Mouse (Mus musculus) E14TG2a.4 (cell line): ENCODE measurements around the gene Ccdc171.
A peak's percentile ranks its signal among the peaks of the same experiment; 100 is the strongest.
"Not testable (repeated sequence)": the region's sequence is repeated elsewhere in the genome, so short reads cannot be mapped to it uniquely, and the experiment has no call there.

ENCODE experiments used
- H3K27me3 ChIP-seq: 2 replicates; pipeline ENCODE4 v1.6.1; 2014; ENCODE audit warnings: low read length, control low read depth; ENCODE audit not compliant: insufficient read depth
- H3K36me3 ChIP-seq: 2 replicates; pipeline ENCODE4 v1.6.1; 2014; ENCODE audit warnings: low read length, control low read depth; ENCODE audit not compliant: insufficient read depth
- H3K4me1 ChIP-seq: replicated peaks from 2 replicates; pipeline ENCODE4 v1.6.1; 2014; ENCODE audit warnings: low read depth, low read length, control low read depth
- H3K4me3 ChIP-seq: replicated peaks from 2 replicates; pipeline ENCODE4 v1.5.1; 2014; ENCODE audit warnings: mild to moderate bottlenecking, low read length
- H3K9me3 ChIP-seq: 2 replicates; pipeline ENCODE4 v1.6.1; 2014; ENCODE audit warnings: low read length, control low read depth
- CTCF ChIP-seq: conservative IDR thresholded peaks from 2 replicates; pipeline ENCODE4 v1.5.1; 2014; ENCODE audit warnings: low read length
- NANOG ChIP-seq: IDR thresholded peaks from 2 replicates; pipeline ENCODE4 v1.6.1; 2014; ENCODE audit warnings: borderline replicate concordance, low read length, mixed read lengths
- POU5F1 ChIP-seq: IDR thresholded peaks from 2 replicates; pipeline ENCODE4 v1.6.1; 2014; ENCODE audit warnings: low read length, borderline replicate concordance

The Ccdc171 gene

DNA sequence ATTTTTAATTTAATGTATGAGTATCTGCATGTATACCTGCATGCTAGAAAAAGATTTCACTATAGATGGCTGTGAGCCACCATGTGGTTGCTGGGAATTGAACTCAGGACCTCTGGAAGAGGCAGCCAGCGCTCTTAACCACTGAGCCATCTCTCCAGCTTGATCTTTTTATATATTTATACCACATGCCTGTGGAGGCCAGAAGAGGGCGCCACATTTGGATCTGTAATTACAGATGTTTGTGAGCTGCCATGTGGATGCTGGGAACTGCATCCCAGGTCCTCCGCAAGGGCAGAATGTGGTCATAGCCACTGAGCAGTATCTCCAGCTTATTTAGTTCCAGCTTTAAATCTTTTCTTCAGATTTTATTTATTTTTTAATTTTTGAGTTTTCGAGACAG, 5.0 kb upstream of the Ccdc171 start:
- TF ChIP-seq CTCF (peak; percentile 57), POU5F1 (no peak), NANOG (no peak)
- H3K36me3 ChIP-seq, result no peaks in the 10 kb centered on the region
- no peak overlapping the region for H3K4me3 ChIP-seq
- H3K9me3 ChIP-seq, result no peaks in the 10 kb centered on the region
- H3K4me1 ChIP-seq, result peaks cover 68% of the 10 kb centered on the region
- no peaks in the 10 kb centered on the region for H3K27me3 ChIP-seq

DNA sequence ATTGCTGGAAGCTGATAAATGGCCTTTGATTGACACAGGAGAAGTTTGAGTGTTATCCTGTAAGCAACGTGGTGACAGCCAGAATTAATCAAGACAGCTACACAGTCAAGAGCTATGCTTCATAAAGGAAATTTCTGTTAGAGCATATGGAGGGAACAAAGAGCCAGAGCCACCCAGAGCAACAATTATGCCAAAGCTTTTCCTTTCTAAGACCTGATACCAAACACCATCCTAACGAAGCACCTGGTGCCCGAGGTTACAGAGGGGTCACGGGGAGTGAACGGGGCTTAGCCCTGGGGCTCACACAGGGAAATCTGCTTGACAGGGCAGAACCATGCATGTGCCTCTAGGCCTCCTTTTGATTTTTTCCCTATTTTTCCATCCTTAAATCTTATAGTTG, 3.3 kb upstream of the Ccdc171 start:
- TF ChIP-seq CTCF (no peak), NANOG (no peak), POU5F1 (no peak)
- Histone ChIP-seq H3K4me3 (no peak overlapping the region), H3K9me3 (no peaks in the 10 kb centered on the region), H3K36me3 (no peaks in the 10 kb centered on the region), H3K27me3 (no peaks in the 10 kb centered on the region), H3K4me1 (peaks cover 77% of the 10 kb centered on the region)

DNA sequence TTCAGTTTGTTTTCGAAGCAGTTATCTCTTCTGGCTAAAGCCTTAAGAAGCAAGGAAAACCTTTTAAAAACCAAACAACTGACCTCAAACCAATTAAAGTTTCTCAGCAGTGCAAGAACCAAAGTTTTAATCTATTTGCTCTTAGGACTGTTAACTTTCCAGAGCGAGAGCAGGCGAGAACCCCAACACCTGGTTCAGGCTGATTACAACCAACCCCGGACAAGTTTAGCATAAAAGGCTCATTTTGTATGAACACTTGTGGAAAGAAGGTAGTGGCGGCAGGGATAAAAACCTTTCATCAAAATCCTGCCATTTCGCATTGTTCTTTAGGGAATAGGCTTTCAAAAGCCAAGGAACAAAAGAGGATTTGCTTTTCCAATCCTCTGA, 896 bp upstream of the Ccdc171 start:
- Histone ChIP-seq H3K4me1 (peaks cover 67% of the 10 kb centered on the region), H3K9me3 (no peaks in the 10 kb centered on the region), H3K27me3 (no peaks in the 10 kb centered on the region), H3K4me3 (peak overlapping the region; percentile 94), H3K36me3 (0 out of 2 replicates have a peak, but pooled peaks cover under 1% of the 10 kb centered on the region)
- TF ChIP-seq CTCF (no peak), POU5F1 (no peak), NANOG (no peak)

DNA sequence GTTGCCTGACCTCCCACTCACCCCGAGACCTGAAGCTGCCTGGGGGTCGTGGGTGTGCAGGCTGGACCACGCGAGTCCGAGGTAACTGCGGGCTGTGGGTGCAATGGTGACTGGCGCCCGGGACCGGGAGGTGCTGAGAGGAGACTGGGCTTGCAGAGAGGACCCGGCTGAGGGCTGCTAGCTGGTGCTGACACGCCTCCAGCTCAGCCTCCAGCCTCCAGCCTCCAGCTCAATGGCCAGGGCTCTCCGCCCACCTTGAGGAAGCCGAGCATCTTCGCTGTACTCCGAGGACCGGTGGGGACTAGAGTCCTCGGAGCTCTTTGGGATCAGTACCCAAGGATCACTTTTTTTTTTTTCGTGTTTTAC, 328 bp downstream of the Ccdc171 start:
- Histone ChIP-seq H3K4me3 (peak overlapping the region; percentile 94), H3K9me3 (no peaks in the 10 kb centered on the region), H3K36me3 (0 out of 2 replicates have a peak, but pooled peaks cover 3% of the 10 kb centered on the region), H3K4me1 (peaks cover 62% of the 10 kb centered on the region), H3K27me3 (no peaks in the 10 kb centered on the region)
- no peak for TF ChIP-seq POU5F1
- no peak for TF ChIP-seq NANOG
- no peak for TF ChIP-seq CTCF

DNA sequence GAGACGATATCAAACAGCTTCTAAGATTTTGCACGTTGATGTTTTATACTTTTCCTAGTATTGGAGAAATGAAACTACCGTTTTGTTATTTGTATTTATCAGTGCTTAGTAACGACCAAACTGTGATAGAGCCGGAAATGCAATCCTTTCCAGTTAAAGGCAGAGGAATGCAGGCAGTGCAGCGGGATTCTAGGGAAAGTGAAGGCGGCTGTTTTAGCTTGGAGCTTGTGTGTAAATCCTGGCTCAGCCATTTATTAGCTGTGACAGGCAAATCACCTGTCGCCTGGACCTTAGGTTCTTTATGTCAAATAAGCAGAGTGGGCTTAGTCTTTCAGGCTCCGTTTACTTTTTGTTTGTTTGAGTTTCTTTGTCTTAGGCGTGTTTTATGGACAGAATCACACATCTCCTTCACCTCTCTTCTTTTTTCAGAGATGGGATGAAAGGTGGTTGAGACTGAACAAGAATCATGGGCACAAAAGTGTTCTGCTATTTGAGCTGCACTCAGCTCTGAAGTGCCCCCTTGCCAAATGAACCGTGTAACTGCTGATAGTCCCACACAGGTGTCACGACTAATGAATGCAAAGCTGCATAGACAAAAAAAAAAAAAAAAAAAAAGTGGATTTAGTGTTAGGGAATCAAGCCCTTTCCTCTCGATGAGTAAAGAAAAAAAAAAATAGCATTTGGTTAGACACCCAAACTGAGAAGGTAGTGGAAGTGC, 1.1 kb downstream of the Ccdc171 start:
- Histone ChIP-seq H3K4me3 (peak overlapping the region; percentile 94), H3K4me1 (peaks cover 58% of the 10 kb centered on the region), H3K9me3 (no peaks in the 10 kb centered on the region), H3K27me3 (no peaks in the 10 kb centered on the region), H3K36me3 (peaks cover 9% of the 10 kb centered on the region)
- TF ChIP-seq CTCF, result no peak
- no peak for TF ChIP-seq NANOG

DNA sequence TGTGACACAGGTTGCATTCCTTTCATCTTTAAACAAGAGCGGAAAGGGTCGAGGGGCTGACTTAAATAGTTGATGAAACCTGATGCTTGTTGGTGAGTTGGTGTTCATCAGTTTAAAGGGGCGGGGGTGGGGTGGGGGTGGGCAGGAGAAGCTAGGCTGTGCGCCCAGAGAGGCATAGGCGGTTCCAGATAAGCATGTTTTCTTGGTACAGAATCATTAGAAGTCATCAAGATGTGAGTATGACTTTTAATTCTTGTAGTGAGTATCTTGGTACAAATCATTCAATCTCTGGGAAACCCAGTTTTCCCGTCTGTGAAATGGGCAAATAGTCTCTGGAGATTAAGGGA, 1.6 kb downstream of the Ccdc171 start:
- Histone ChIP-seq H3K36me3 (peaks cover 10% of the 10 kb centered on the region), H3K4me1 (peaks cover 53% of the 10 kb centered on the region), H3K4me3 (peak overlapping the region; percentile 94), H3K27me3 (no peaks in the 10 kb centered on the region), H3K9me3 (no peaks in the 10 kb centered on the region)
- TF ChIP-seq POU5F1 (no peak), CTCF (no peak), NANOG (no peak)

DNA sequence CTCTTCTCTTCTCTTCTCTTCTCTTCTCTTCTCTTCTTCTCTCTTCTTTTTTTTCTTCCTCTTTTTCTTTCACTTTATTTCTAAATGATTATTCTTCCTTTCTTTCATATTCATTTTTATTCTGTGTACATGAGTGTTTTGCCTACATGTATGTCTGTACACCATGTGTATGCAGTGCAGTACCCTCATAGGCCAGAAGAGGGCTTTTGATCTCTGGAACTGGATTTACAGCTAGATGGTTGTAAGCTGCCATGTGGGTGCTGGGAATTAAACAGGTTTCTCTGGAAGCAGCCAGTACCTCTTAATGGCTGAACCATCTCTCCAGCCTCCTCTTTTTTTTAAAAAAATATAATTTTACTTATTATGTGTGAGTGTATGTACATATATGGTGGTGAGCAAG, 2.6 kb downstream of the Ccdc171 start:
- Histone ChIP-seq H3K27me3 (no peaks in the 10 kb centered on the region), H3K4me1 (peaks cover 45% of the 10 kb centered on the region), H3K9me3 (no peaks in the 10 kb centered on the region), H3K36me3 (peaks cover 10% of the 10 kb centered on the region), H3K4me3 (no peak overlapping the region)
- TF ChIP-seq NANOG (no peak), CTCF (peak; percentile 94)

DNA sequence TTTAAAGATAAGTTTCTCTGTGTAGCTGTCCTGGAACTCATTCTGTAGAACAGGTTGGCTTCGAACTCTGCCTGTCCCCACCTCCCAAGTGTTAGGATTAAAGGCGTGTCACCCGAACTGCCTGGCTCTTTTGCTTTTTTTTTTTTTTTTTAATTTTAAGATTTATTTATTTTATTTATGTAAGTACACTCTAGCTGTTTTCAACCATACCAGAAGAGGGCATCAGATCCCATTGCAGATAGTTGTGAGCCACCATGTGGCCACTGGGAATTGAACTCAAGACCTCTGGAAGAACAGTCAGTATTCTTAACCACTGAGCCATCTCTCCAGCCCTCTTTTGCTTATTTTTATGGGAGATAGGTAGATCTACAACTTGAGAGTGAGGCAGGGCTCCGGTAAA, 4.7 kb downstream of the Ccdc171 start:
- H3K36me3 ChIP-seq, H3K4me3 ChIP-seq, H3K27me3 ChIP-seq, H3K9me3 ChIP-seq: not testable (repeated sequence)
- TF ChIP-seq CTCF, result peak; percentile 12
- H3K4me1 ChIP-seq, result peaks cover 40% of the 10 kb centered on the region

DNA sequence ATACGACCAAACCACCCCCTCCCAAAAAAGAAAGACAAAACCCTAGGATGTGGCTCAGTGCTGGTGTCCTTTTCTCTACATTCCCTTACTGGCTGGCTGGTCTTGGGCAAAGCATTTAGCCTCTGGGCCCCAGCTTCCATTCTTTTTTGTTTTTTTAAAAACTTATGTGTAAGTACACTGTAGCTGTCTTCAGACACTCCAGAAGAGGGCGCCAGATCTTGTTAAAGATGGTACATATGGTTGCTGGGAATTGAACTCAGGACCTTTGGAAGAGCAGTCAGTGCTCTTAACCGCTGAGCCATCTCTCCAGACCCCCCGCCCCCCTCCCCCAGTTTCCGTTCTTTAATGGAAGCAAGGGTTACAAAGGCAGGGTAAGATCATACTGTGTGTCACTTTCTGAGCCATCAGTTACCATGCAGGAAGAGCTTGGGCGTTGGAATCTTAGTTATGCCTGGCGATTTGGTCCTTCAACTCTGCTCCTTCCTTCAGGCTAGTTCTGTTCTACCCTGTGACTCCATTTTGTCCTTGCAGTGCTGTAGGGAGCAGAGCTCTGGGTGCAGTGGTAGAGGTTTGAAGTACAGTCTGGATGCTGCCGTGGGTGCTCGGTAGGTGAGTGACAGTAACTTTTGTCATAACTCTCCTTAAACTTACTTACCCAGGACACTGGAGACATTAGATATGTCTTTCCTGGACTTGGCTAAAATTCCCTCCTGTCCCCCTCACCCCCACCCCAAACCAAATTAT, 8.0 kb downstream of the Ccdc171 start:
- Histone ChIP-seq H3K4me1 (peaks cover 18% of the 10 kb centered on the region), H3K36me3 (peaks cover 10% of the 10 kb centered on the region), H3K4me3 (no peak overlapping the region), H3K9me3 (no peaks in the 10 kb centered on the region), H3K27me3 (no peaks in the 10 kb centered on the region)
- no peak for TF ChIP-seq POU5F1
- peak; percentile 31 for TF ChIP-seq CTCF
- no peak for TF ChIP-seq NANOG
